Mouse (Mus musculus) yolk sac, embryonic 10.5 days (tissue): Measurements from ENCODE around the gene Mapk1.

Source experiments
- DNase-seq: peaks from one replicate; pipeline ENCODE4 v3.0.0-alpha.2; 2017; ENCODE audit warnings: low spot score

Gene Mapk1

DNA sequence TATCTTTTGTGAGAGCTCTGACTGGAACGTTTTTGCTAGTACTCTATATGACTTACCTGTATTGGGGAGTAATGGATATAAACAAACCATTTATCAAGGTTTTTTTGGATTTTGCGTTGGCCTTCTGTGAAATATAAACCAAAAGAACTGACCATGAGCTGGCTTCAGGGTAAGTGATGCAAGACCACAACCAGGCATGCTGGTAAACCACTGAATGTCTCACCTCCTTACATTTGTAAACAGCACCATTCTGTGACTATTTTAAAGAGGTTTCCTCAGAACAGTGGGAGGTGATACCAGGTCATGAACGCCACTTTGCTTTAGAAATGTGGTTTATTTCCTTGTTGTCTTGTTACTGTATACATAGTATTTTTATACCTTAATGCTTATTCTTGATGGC is 103.1 kb downstream of the Mapk1 start:
- DNase-seq = no peak

- DNase-seq = no peak
Measured at GRCm38 (mm10) chr16:17086669-17087193, 103.5 kb downstream of the Mapk1 start.

DNA sequence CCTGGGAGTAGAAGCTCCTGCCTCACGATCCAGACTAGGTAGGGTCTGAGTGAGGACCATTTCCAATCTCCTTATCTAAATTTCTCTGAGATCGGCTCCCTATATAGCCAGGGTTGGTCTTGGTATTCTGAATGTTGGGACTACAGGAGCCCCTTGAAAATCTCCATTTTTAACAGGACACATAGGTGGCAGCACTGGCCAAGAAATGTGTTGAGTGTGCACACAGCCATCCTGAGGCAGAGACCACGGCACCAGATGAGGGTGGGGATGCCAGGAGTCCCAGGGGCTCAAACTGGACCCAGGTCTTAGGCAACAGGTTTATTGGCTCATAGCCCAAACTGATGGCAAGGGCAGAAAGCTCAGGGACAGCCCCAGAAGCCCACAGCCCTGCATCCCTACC is 105.2 kb downstream of the Mapk1 start:
- DNase-seq = no peak

GRCm38 (mm10) chr16:17096938-17097337 is 113.8 kb downstream of the Mapk1 start:
- peak; percentile 56 for DNase-seq
